Mouse (Mus musculus) myocyte (in vitro differentiated cells): ENCODE measurements around the gene Fgd6.

ENCODE experiments used
- MYOD1 ChIP-seq, 3 experiments: IDR thresholded peaks; one replicate each; pipeline ENCODE4 v1.6.1; 2011; ENCODE audit warnings: control low read depth in 2 of 3, low read depth in 2 of 3, mild to moderate bottlenecking in 2 of 3, moderate library complexity in 1 of 3; ENCODE audit not compliant: insufficient read length in 2 of 3, control insufficient read depth in 1 of 3
- POLR2A ChIP-seq: IDR thresholded peaks from one replicate; pipeline ENCODE4 v1.6.1; 2011; ENCODE audit warnings: low read depth, mild to moderate bottlenecking, control low read depth, moderate library complexity; ENCODE audit not compliant: insufficient read length
- POLR2AphosphoS2 ChIP-seq: IDR thresholded peaks from one replicate; pipeline ENCODE4 v1.6.1; 2011; ENCODE audit warnings: low read depth, control low read depth; ENCODE audit not compliant: insufficient read length
- TCF12 ChIP-seq: IDR thresholded peaks from one replicate; pipeline ENCODE4 v1.6.1; 2011; ENCODE audit warnings: mild to moderate bottlenecking, control low read depth; ENCODE audit not compliant: poor library complexity, insufficient read depth, severe bottlenecking
- USF1 ChIP-seq: IDR thresholded peaks from one replicate; pipeline ENCODE4 v1.6.1; 2011; ENCODE audit warnings: low read depth, mild to moderate bottlenecking, control low read depth, moderate library complexity

GRCm38 (mm10) chr10:94095743-94096465 lies 60.1 kb downstream of the Fgd6 start:
- no peak for TF ChIP-seq POLR2A
- TF ChIP-seq TCF12 = no peak
- no peak for TF ChIP-seq USF1
- no peak for TF ChIP-seq MYOD1 (IDR thresholded peaks at IDR 0.05; ENCODE audit: control insufficient read depth in 1 of 3, insufficient read length in 2 of 3, low read depth in 2 of 3)
- TF ChIP-seq POLR2AphosphoS2 = no peak
